Mouse (Mus musculus): ENCODE measurements around the gene Zbtb45. TPM values are rescaled to one million over a fixed set of nuclear protein-coding genes. Genes with fewer than 3 reads are reported as not detected.

Zbtb45 gene
- 6.4 TPM for polyA plus RNA-seq (2017; shearing (Covaris generic))

DNA sequence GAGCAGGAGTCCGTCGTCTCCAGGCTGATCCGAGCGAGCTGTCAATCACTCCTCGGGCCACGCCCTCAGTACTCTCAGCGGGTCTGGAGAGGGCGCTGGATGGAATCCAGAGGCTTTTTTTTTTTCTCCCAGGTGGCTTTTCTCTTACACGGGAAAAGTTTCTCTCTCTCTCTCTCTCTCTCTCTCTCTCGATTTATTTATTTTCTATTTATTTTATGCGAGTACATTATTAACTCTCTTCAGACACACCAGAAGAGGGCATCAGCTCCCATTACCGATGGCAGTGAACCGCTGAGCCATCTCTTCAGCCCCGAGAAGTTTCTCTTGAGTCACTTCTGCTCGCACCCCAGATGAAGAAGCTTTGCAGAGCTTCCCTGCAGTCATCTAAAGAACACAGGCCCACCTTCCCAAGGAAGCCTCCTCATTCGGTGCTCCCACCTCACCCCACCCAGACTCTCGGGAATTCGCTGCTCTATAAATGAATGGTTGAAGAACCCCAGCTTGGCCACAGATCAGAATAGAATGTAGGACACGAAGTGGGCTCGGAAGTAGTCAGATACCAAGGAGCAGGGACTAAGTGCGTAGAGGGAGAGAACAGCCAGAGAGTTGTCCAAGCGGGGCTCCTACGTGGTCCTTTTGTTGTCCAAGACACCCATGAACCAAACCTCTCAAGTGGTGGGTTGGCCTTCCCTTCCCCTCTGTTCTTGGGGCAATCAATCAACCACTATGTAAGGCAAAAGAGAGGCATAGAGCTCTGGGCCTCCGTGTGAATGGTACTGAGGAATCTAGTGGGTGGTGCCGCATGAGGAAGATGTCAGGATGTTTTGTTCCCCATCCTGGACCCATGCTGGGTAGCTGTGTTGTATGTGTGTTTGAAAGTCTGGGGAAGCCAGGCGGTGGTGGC lies at the start of gene Zbtb45:
Gene Zbtb45 (minus strand): TSS at position 30 of the 904 bp plus-strand sequence.

DNA sequence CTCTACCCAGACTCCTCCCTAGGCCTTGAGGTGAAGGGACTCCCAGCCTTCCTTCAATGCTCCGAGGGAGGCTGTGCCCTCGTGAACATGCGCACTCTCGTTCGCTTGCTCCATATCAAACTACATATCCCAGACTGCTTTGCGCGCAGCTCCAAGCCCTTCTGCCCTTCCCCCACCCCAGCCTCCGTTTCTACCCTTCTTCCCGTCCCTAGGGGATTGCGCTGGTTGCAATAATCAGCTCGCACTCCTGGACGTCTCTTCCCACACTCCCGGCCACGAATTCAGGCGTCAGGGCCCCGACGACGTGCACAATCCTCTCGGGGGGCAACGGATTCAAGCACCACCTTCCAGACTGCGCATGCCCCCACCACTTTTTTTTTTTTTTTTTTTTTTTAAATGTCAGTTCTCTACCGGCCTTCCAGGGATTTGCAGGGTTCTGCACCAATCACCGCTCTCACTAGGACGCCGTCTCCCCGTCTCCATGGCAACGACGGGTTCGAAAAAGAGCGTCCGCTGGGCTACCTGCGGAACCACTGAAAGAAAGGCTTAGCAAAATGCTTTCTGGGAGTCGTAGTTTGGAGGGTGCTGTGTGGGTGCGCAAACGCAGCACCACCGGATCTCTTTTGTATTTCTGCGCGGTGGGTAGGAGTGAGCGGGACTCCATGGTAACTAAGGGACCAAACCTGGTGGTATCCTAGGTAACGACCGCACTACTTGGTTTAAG lies 44.6 kb upstream of the Zbtb45 start, which contains the start of gene Mzf1:
Gene Mzf1 (minus strand): TSS at position 478 of the 724 bp plus-strand sequence.

GRCm38 (mm10) chr7:13037901-13038555 lies 28.2 kb upstream of the Zbtb45 start, which contains the start of gene Ube2m:
Gene Ube2m (minus strand): TSS chr7:13038275.

DNA sequence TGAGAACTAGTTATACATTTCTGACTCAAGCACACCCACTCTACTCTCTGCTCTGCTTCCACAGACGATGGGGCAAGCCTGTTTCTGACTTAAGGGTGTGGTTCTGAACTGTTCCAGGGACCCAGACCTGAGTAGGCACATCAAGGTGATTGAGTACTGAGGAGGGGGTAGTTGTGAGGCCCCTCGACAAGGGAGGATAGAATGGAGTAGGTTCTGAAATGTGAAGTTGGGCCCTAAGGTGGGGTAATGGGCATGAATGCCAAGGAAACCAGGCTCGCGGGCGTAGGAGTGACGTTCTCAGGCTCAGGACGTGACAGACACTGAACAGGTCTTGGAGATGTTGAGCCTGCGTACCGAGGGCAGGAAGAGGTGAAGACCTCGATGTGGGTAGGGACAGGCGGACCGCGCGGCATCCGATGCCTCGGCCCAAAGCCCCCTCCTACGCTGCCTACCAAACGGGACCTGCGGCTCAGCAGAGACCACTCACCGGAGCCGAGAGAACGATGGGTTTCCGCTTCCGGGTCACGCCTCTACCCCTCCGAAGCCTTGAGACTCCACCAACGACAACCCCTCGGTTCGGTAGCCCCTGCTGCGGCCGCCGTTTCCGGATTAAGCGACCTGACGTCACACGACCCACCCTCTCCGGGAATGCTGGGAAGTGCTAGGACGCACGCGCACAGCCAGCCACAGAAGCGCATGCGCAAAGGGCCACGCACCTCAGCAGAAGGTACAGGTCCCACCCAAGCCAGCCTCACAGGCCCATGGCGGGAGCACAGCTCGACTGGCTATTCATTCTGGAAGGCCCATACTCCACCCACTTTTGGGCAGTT lies 24.5 kb upstream of the Zbtb45 start, which contains the start of gene Chmp2a:
Gene Chmp2a (minus strand): TSS at position 660 of the 830 bp plus-strand sequence.

GRCm38 (mm10) chr7:12998851-12999250 lies 11.0 kb downstream of the Zbtb45 start, which contains the start of gene Trim28:
Gene Trim28 (plus strand): TSS chr7:12999114.

GRCm38 (mm10) chr7:12998053-12998452 lies 11.8 kb downstream of the Zbtb45 start, which contains the start of gene Slc27a5:
Gene Slc27a5 (minus strand): TSS chr7:12998192.

GRCm38 (mm10) chr7:12977682-12978389 lies 32.0 kb downstream of the Zbtb45 start, which contains the start of gene Zfp446:
Gene Zfp446 (plus strand): TSS chr7:12977848.

DNA sequence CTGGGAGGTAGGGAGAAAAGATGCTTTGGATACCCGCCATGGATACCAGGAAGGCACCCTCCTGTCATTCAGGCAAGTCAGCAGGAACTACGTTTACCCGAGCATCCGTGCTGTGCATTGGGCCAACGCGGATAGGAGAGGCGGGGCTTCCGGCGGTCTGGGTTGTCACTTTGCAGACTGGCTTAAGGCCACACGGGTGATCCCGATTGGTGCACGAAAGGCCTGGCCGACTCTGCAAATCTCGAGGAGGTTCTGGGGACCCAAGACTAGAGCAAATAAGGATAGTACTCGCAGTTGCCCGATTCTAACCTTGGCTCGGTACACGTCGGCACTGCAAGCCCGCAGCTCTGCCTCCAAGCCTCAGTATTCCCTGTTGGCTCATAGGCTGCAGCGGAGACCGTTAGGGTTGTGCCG lies 44.1 kb downstream of the Zbtb45 start, which contains the start of gene Zfp324:
Gene Zfp324 (plus strand): TSS at position 161 of the 414 bp plus-strand sequence.

Other genes with a start within 250 kb of the Zbtb45 start
- 3.3 TPM for gene Zscan18, start 206.4 kb downstream of the Zbtb45 start, polyA plus RNA-seq (2017; shearing (Covaris generic))
- gene Zfp329, start 191.2 kb downstream of the Zbtb45 start, polyA plus RNA-seq (2017; shearing (Covaris generic)) = 18.8 TPM
- gene Zfp110, start 175.3 kb downstream of the Zbtb45 start, polyA plus RNA-seq (2017; shearing (Covaris generic)) = 104 TPM
- gene Zfp128, start 128.9 kb downstream of the Zbtb45 start, polyA plus RNA-seq (2017; shearing (Covaris generic)) = 4.9 TPM
- gene Zscan22, start 112.2 kb downstream of the Zbtb45 start, polyA plus RNA-seq (2017; shearing (Covaris generic)) = 17.8 TPM
- 894 TPM for gene Rps5, start 87.7 kb downstream of the Zbtb45 start, polyA plus RNA-seq (2017; shearing (Covaris generic))
- gene Rnf225, start 82.6 kb downstream of the Zbtb45 start, polyA plus RNA-seq (2017; shearing (Covaris generic)) = not detected
- 9.4 TPM for gene Zfp324, start 44.2 kb downstream of the Zbtb45 start, polyA plus RNA-seq (2017; shearing (Covaris generic))
- 10.4 TPM for gene Zfp446, start 32.2 kb downstream of the Zbtb45 start, polyA plus RNA-seq (2017; shearing (Covaris generic))
- not detected for gene Slc27a5, start 11.8 kb downstream of the Zbtb45 start, polyA plus RNA-seq (2017; shearing (Covaris generic))
- gene Trim28, start 10.9 kb downstream of the Zbtb45 start, polyA plus RNA-seq (2017; shearing (Covaris generic)) = 29.7 TPM
- gene Chmp2a, start 24.8 kb upstream of the Zbtb45 start, polyA plus RNA-seq (2017; shearing (Covaris generic)) = 262 TPM
- gene Ube2m, start 28.2 kb upstream of the Zbtb45 start, polyA plus RNA-seq (2017; shearing (Covaris generic)) = 8.9 TPM
- gene Mzf1, start 44.7 kb upstream of the Zbtb45 start, polyA plus RNA-seq (2017; shearing (Covaris generic)) = 0.28 TPM
- not detected for gene Vmn1r85, start 85.1 kb upstream of the Zbtb45 start, polyA plus RNA-seq (2017; shearing (Covaris generic))
- not detected for gene Vmn1r86, start 109.9 kb upstream of the Zbtb45 start, polyA plus RNA-seq (2017; shearing (Covaris generic))
- not detected for gene Vmn1r87, start 130.1 kb upstream of the Zbtb45 start, polyA plus RNA-seq (2017; shearing (Covaris generic))
- gene Vmn1r88, start 149.5 kb upstream of the Zbtb45 start, polyA plus RNA-seq (2017; shearing (Covaris generic)) = 0.06 TPM
- gene Vmn1r89, start 203.0 kb upstream of the Zbtb45 start, polyA plus RNA-seq (2017; shearing (Covaris generic)) = not detected